Mouse (Mus musculus): Measurements from ENCODE around the gene Cd93.

Gene Cd93

GRCm38 (mm10) chr2:148443249-148443958 lies at the start of gene Cd93:
TSS of gene Cd93 (minus strand) at chr2:148443563.
- peak in 1 of 2 experiments; percentile 26 for DNase-seq (ENCODE audit: low spot score in 2 of 2)

- DNase-seq (ENCODE audit: low spot score in 2 of 2) = peak in 1 of 2 experiments; percentile 43
Observed at GRCm38 (mm10) chr2:148492108-148492507, 48.7 kb upstream of the Cd93 start.

- DNase-seq (ENCODE audit: low spot score in 2 of 2) = no peak
Observed at GRCm38 (mm10) chr2:148490150-148490549, 46.8 kb upstream of the Cd93 start.

- no peak for DNase-seq (ENCODE audit: low spot score in 2 of 2)
Observed at GRCm38 (mm10) chr2:148488885-148489284, 45.5 kb upstream of the Cd93 start.

- DNase-seq (ENCODE audit: low spot score in 2 of 2) = no peak
Observed at GRCm38 (mm10) chr2:148485576-148485975, 42.2 kb upstream of the Cd93 start.

GRCm38 (mm10) chr2:148480376-148480775 lies 37.0 kb upstream of the Cd93 start:
- no peak for DNase-seq (ENCODE audit: low spot score in 2 of 2)

- peak; percentile 42 to 69 for DNase-seq (ENCODE audit: low spot score in 2 of 2)
Observed at GRCm38 (mm10) chr2:148478141-148478701, 34.9 kb upstream of the Cd93 start.

GRCm38 (mm10) chr2:148477346-148477745 lies 34.0 kb upstream of the Cd93 start:
- no peak for DNase-seq (ENCODE audit: low spot score in 2 of 2)

GRCm38 (mm10) chr2:148476576-148476975 lies 33.2 kb upstream of the Cd93 start:
- DNase-seq (ENCODE audit: low spot score in 2 of 2) = no peak

GRCm38 (mm10) chr2:148475879-148476495 lies 32.6 kb upstream of the Cd93 start:
- DNase-seq (ENCODE audit: low spot score in 2 of 2) = no peak

- DNase-seq (ENCODE audit: low spot score in 2 of 2) = no peak
Observed at GRCm38 (mm10) chr2:148469341-148470238, 26.2 kb upstream of the Cd93 start.

- DNase-seq (ENCODE audit: low spot score in 2 of 2) = no peak
Observed at GRCm38 (mm10) chr2:148467921-148468440, 24.6 kb upstream of the Cd93 start.

GRCm38 (mm10) chr2:148455341-148455740 lies 12.0 kb upstream of the Cd93 start:
- DNase-seq (ENCODE audit: low spot score in 2 of 2) = no peak

GRCm38 (mm10) chr2:148454014-148454542 lies 10.7 kb upstream of the Cd93 start:
- no peak for DNase-seq (ENCODE audit: low spot score in 2 of 2)

GRCm38 (mm10) chr2:148453061-148453460 lies 9.7 kb upstream of the Cd93 start:
- peak in 1 of 2 experiments; percentile 41 for DNase-seq (ENCODE audit: low spot score in 2 of 2)

- DNase-seq (ENCODE audit: low spot score in 2 of 2) = no peak
Observed at GRCm38 (mm10) chr2:148451498-148451897, 8.1 kb upstream of the Cd93 start.

GRCm38 (mm10) chr2:148450616-148451015 lies 7.3 kb upstream of the Cd93 start:
- no peak for DNase-seq (ENCODE audit: low spot score in 2 of 2)

- no peak for DNase-seq (ENCODE audit: low spot score in 2 of 2)
Observed at GRCm38 (mm10) chr2:148449659-148450058, 6.3 kb upstream of the Cd93 start.

- no peak for DNase-seq (ENCODE audit: low spot score in 2 of 2)
Observed at GRCm38 (mm10) chr2:148446446-148446845, 3.1 kb upstream of the Cd93 start.

GRCm38 (mm10) chr2:148445616-148446015 lies 2.3 kb upstream of the Cd93 start:
- no peak for DNase-seq (ENCODE audit: low spot score in 2 of 2)

GRCm38 (mm10) chr2:148444472-148444871 lies 1.1 kb upstream of the Cd93 start:
- DNase-seq (ENCODE audit: low spot score in 2 of 2) = no peak
